Mouse (Mus musculus) cerebellum, adult 11-12 months (tissue): ENCODE data around the gene Cfap97.

Experiments
- DNase-seq: peaks from one replicate; pipeline ENCODE4 v3.0.0; 2022

The Cfap97 gene

DNA sequence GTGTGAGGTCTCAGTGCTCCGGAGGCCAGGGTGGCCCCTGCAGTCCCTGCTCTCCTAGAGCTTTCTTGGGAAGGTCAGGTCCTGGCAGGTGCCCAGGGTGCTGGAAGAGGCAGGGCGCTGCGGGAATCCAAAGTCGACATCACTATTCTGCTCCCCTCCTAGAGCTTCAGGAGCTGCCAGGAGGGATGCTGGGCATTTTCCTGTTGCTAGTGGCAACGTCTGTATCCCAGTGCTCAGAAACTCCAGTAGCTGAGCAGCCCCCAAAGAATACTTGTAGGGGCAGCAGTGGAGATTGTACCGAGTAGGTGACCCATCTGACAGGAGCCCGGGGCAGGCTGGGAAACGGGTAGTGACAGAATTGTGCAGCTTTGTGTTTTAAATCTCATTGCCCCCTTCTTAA, 81.2 kb downstream of the Cfap97 start:
- no peak for DNase-seq

DNA sequence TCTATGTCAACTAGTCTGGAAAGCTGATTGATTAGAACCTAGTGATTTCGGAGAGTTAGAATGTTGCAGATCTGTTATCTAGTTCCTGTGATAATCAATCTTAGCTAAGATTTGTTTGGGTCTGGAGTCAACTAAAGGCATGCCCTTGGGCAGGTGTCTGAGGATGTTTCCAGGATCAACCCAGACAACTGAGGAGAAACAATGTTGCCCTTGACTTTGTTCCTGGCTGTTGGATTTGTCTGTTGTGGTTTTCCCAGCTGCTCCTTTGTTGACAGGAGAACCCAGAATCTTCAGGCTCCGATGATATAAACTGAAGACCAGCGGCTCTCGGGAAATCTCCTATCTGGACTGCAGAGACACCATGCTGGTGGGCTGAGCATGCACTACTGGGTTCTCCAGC, 83.2 kb downstream of the Cfap97 start:
- DNase-seq, result no peak

DNA sequence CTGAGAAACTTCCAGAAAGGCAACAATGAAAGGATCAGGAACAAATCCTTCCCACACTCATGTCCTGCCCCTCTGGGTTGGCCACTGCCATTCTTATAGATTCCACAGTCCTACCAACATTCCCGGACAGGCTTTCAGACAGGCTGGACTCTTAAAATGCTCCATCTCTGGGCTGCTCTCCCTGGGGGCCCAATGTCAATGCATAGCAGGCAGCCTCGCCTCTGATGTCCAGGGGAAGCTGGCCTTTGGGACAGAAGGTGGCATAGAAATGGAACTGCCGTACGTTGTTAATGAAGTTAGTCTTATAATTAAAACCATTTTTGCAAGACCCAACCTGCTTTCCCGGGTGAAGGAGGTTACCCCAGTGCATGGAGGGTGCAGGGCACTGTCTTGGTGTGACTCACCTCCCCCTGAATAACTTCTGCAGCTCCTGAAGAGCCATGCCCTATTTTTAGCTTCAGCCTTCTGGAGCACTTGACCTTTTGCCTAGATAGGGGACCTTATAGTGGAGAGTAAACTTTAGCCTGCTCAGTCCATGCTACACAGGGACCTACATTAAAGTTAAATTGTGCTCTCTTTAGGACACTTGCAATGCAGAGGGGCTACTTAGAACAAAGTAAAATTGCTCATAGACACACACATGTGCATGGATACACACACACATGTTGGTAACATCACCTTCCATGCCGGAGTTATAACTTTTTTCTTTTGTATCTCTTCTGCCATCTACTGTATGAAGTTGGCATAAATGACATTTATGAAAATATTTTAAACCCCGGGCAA, 85.1 kb downstream of the Cfap97 start:
- no peak for DNase-seq

DNA sequence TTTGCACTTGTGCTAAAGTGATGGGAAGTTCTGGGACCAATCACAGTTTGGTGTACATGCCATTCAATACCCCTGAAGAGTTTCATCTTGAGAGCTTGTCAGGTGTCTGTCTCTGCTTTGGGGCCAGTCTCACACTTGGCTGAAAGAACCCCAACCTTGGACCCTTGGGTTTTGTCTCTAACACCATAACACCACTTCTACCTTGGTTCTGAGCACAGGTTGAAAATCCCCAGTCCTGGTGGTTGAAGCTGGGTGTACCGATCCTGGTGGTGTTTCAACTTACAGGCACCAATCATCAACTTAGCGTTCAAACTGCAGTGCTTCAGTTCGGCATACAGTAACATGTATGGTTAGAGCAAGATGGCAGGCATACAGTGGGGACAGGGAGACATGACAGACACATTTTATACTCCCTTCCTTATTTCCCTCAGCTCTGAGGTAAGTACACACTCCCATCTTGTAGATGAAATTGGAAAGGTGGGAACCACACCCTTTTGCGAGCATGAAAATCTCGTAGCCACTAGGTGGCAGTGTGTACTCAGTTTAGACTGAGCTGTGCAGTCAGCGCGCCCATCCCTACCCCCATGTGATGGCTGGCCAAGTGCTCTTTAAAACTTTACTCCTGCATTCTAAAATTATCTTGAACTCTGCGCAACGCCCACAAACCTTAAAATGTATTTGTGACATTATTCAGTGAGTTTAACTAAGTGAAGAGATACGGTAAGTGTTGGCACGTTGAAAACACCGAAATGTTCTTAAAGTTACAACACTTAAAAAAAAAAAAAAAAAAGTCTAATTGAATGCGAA, 90.2 kb downstream of the Cfap97 start:
- peak; percentile 29 for DNase-seq

DNA sequence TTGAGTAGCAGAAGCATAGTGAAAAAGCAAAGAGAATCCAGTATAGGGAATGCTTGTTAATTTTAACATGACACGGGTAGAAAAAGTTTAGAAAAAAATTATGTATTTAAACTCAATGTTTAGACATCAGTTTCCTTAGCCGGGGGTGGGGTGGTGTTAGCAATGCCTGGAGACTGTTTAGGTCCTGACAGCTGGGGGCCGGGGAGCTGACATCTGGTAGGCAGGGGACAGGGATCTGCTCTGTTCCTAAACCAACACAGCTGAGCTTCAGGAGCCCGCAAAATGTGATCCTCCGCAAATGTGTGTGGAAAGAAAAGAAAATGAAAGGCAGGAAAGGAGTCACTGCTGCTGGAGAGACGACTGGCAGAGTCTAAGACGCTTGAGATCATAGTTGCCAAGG, 91.4 kb downstream of the Cfap97 start:
- DNase-seq, result no peak
